Mouse (Mus musculus): Measurements from ENCODE around the gene Zfp639. TPM values are rescaled to one million over a fixed set of nuclear protein-coding genes. Genes with fewer than 3 reads are reported as not detected.
A peak's percentile ranks its signal among the peaks of the same experiment; 100 is the strongest.

The Zfp639 gene
- polyA plus RNA-seq (2015; fragmentation: Nextera tagmentation; extraction: Ambion mirVana) = 37.5 and 38.7 TPM in 2 replicates

GRCm38 (mm10) chr3:32509496-32510374, at the start of gene Zfp639:
Zfp639 (plus strand) TSS chr3:32510259.
- H3K4me3 ChIP-seq = peak within 1 kb of the TSS; percentile 87
- no peaks in the 10 kb centered on the region for H3K9me3 ChIP-seq
- WGBS = 6% methylated on average over 24 of the region's 24 CpGs
- H3K4me1 ChIP-seq = peaks cover 39% of the 10 kb centered on the region
- H3K27ac ChIP-seq = peak within 1 kb of the TSS; percentile 84
- no peaks in the 10 kb centered on the region for H3K36me3 ChIP-seq (replicated peaks)
- ATAC-seq (replicated peaks) = peak; percentile 24
- peak within 1 kb of the TSS; percentile 91 for H3K9ac ChIP-seq
- no peaks in the 10 kb centered on the region for H3K27me3 ChIP-seq (replicated peaks)
- peak within 1 kb of the TSS; percentile 69 for H3K4me2 ChIP-seq

- no peaks in the 10 kb centered on the region for H3K9me3 ChIP-seq
- ATAC-seq (replicated peaks) = no peak
- 96% methylated on average over 4 of the region's 4 CpGs for WGBS
- H3K27me3 ChIP-seq (replicated peaks) = no peaks in the 10 kb centered on the region
- no peak overlapping the region for H3K9ac ChIP-seq
- H3K4me3 ChIP-seq = no peak overlapping the region
- peaks cover 13% of the 10 kb centered on the region; the same call in 1 of the 2 replicates for H3K36me3 ChIP-seq (replicated peaks)
- no peak overlapping the region for H3K27ac ChIP-seq
- no peak overlapping the region for H3K4me2 ChIP-seq
- H3K4me1 ChIP-seq = no peaks in the 10 kb centered on the region
Measured at GRCm38 (mm10) chr3:32467321-32467720, 42.7 kb upstream of the Zfp639 start.

GRCm38 (mm10) chr3:32468411-32468810, 41.6 kb upstream of the Zfp639 start:
- Histone ChIP-seq H3K4me2 (no peak overlapping the region), H3K4me1 (no peaks in the 10 kb centered on the region), H3K27me3 (replicated peaks) (no peaks in the 10 kb centered on the region), H3K9ac (no peak overlapping the region), H3K9me3 (no peaks in the 10 kb centered on the region), H3K4me3 (no peak overlapping the region), H3K36me3 (replicated peaks) (0 out of 2 replicates have a peak, but pooled peaks cover 4% of the 10 kb centered on the region), H3K27ac (no peak overlapping the region)
- ATAC-seq (replicated peaks) = no peak
- WGBS = 75% methylated on average over 4 of the region's 4 CpGs

GRCm38 (mm10) chr3:32470449-32470848, 39.6 kb upstream of the Zfp639 start:
- no peak for ATAC-seq (replicated peaks)
- Histone ChIP-seq H3K4me1 (no peaks in the 10 kb centered on the region), H3K27me3 (replicated peaks) (no peaks in the 10 kb centered on the region), H3K4me3 (no peak overlapping the region), H3K9ac (no peak overlapping the region), H3K4me2 (no peak overlapping the region), H3K27ac (no peak overlapping the region), H3K9me3 (no peaks in the 10 kb centered on the region), H3K36me3 (replicated peaks) (no peaks in the 10 kb centered on the region)
- 74% methylated on average over 7 of the region's 7 CpGs for WGBS

- 91% methylated on average over 6 of the region's 6 CpGs for WGBS
Measured at GRCm38 (mm10) chr3:32471098-32471497, 39.0 kb upstream of the Zfp639 start.

GRCm38 (mm10) chr3:32472191-32472900, 37.7 kb upstream of the Zfp639 start:
- Histone ChIP-seq H3K27ac (no peak overlapping the region), H3K9me3 (no peaks in the 10 kb centered on the region), H3K4me1 (no peaks in the 10 kb centered on the region), H3K4me2 (no peak overlapping the region), H3K9ac (no peak overlapping the region), H3K36me3 (replicated peaks) (no peaks in the 10 kb centered on the region), H3K27me3 (replicated peaks) (no peaks in the 10 kb centered on the region), H3K4me3 (no peak overlapping the region)
- ATAC-seq (replicated peaks) = peak; percentile 50; the same call in 1 of the 2 replicates
- WGBS = 79% methylated on average over 14 of the region's 14 CpGs

More at GRCm38 (mm10) chr3:32471098-32471497, 39.0 kb upstream of the Zfp639 start:
- Histone ChIP-seq H3K4me1 (no peaks in the 10 kb centered on the region), H3K9ac (no peak overlapping the region), H3K27ac (no peak overlapping the region), H3K4me3 (no peak overlapping the region), H3K4me2 (no peak overlapping the region), H3K27me3 (replicated peaks) (no peaks in the 10 kb centered on the region), H3K36me3 (replicated peaks) (no peaks in the 10 kb centered on the region), H3K9me3 (no peaks in the 10 kb centered on the region)
- ATAC-seq (replicated peaks) = no peak

GRCm38 (mm10) chr3:32473184-32473583, 36.9 kb upstream of the Zfp639 start:
- no peak overlapping the region for H3K4me2 ChIP-seq
- no peaks in the 10 kb centered on the region for H3K27me3 ChIP-seq (replicated peaks)
- ATAC-seq (replicated peaks) = no peak
- no peaks in the 10 kb centered on the region for H3K36me3 ChIP-seq (replicated peaks)
- H3K4me1 ChIP-seq = no peaks in the 10 kb centered on the region
- no peak overlapping the region for H3K4me3 ChIP-seq
- H3K9me3 ChIP-seq = no peaks in the 10 kb centered on the region
- 85% methylated on average over 10 of the region's 10 CpGs for WGBS
- H3K27ac ChIP-seq = no peak overlapping the region
- no peak overlapping the region for H3K9ac ChIP-seq

- no peak overlapping the region for H3K4me2 ChIP-seq
- WGBS = 86% methylated on average over 7 of the region's 7 CpGs
- no peaks in the 10 kb centered on the region for H3K9me3 ChIP-seq
- no peak overlapping the region for H3K9ac ChIP-seq
- no peaks in the 10 kb centered on the region for H3K4me1 ChIP-seq
- ATAC-seq (replicated peaks) = no peak
- no peaks in the 10 kb centered on the region for H3K36me3 ChIP-seq (replicated peaks)
- H3K27ac ChIP-seq = no peak overlapping the region
- no peak overlapping the region for H3K4me3 ChIP-seq
- no peaks in the 10 kb centered on the region for H3K27me3 ChIP-seq (replicated peaks)
Measured at GRCm38 (mm10) chr3:32479961-32480360, 30.1 kb upstream of the Zfp639 start.

- Histone ChIP-seq H3K36me3 (replicated peaks) (no peaks in the 10 kb centered on the region), H3K27ac (no peak overlapping the region), H3K4me1 (no peaks in the 10 kb centered on the region), H3K9ac (no peak overlapping the region), H3K4me3 (no peak overlapping the region), H3K9me3 (no peaks in the 10 kb centered on the region), H3K4me2 (no peak overlapping the region), H3K27me3 (replicated peaks) (no peaks in the 10 kb centered on the region)
- ATAC-seq (replicated peaks) = no peak
- 83% methylated on average over 3 of the region's 3 CpGs for WGBS
Measured at GRCm38 (mm10) chr3:32483035-32483434, 27.0 kb upstream of the Zfp639 start.

- no peak overlapping the region for H3K4me2 ChIP-seq
- no peaks in the 10 kb centered on the region for H3K4me1 ChIP-seq
- no peak overlapping the region for H3K27ac ChIP-seq
- no peaks in the 10 kb centered on the region for H3K9me3 ChIP-seq
- H3K27me3 ChIP-seq (replicated peaks) = no peaks in the 10 kb centered on the region
- ATAC-seq (replicated peaks) = no peak
- H3K4me3 ChIP-seq = no peak overlapping the region
- no peaks in the 10 kb centered on the region for H3K36me3 ChIP-seq (replicated peaks)
- 86% methylated on average over 4 of the region's 4 CpGs for WGBS
- H3K9ac ChIP-seq = no peak overlapping the region
Measured at GRCm38 (mm10) chr3:32486543-32486942, 23.5 kb upstream of the Zfp639 start.

- Histone ChIP-seq H3K27me3 (replicated peaks) (no peaks in the 10 kb centered on the region), H3K27ac (no peak overlapping the region), H3K4me3 (no peak overlapping the region), H3K4me1 (no peaks in the 10 kb centered on the region), H3K36me3 (replicated peaks) (no peaks in the 10 kb centered on the region), H3K4me2 (no peak overlapping the region), H3K9me3 (no peaks in the 10 kb centered on the region), H3K9ac (no peak overlapping the region)
- ATAC-seq (replicated peaks) = no peak
- 88% methylated on average over 6 of the region's 6 CpGs for WGBS
Measured at GRCm38 (mm10) chr3:32488172-32488571, 21.9 kb upstream of the Zfp639 start.

GRCm38 (mm10) chr3:32490076-32490927, 19.8 kb upstream of the Zfp639 start:
- Histone ChIP-seq H3K9ac (no peak overlapping the region), H3K36me3 (replicated peaks) (no peaks in the 10 kb centered on the region), H3K9me3 (no peaks in the 10 kb centered on the region), H3K4me3 (no peak overlapping the region), H3K4me1 (no peaks in the 10 kb centered on the region), H3K27me3 (replicated peaks) (no peaks in the 10 kb centered on the region), H3K27ac (no peak overlapping the region), H3K4me2 (no peak overlapping the region)
- no peak for ATAC-seq (replicated peaks)
- 86% methylated on average over 15 of the region's 15 CpGs for WGBS
